Mouse (Mus musculus): ENCODE data around the gene Asgr1. TPM values are rescaled to one million over a fixed set of nuclear protein-coding genes. Genes with fewer than 3 reads are reported as not detected.

Gene Asgr1
- polyA plus RNA-seq (2015; fragmentation: Nextera tagmentation; extraction: Ambion mirVana): 3.9 and 4.4 TPM in 2 replicates

- ATAC-seq: no peak
Observed at GRCm38 (mm10) chr11:70053898-70054570, at the start of gene Asgr1. Gene Asgr1 (plus strand): TSS chr11:70054085.

GRCm38 (mm10) chr11:70005521-70005920, 48.4 kb upstream of the Asgr1 start:
- ATAC-seq: no peak
- Histone ChIP-seq H3K9me3 (ENCODE audit: control insufficient read depth, low read length) (no peaks in the 10 kb centered on the region), H3K4me1 (ENCODE audit: control insufficient read depth, insufficient read depth, low read depth, low read length) (peaks cover 25% of the 10 kb centered on the region), H3K36me3 (ENCODE audit: control insufficient read depth, insufficient read depth, low read length) (peaks cover 50% of the 10 kb centered on the region), H3K27me3 (replicated peaks; ENCODE audit: control insufficient read depth, insufficient read depth, low read length) (no peaks in the 10 kb centered on the region), H3K4me2 (ENCODE audit: low read length) (no peak overlapping the region), H3K9ac (ENCODE audit: low read depth, low read length) (no peak overlapping the region), H3K4me3 (ENCODE audit: low read length) (no peak overlapping the region), H3K27ac (ENCODE audit: low read depth, low read length) (no peak overlapping the region)
- WGBS: 58% methylated on average over 5 of the region's 5 CpGs

More at GRCm38 (mm10) chr11:70053898-70054570, at the start of gene Asgr1:
- WGBS: 87% methylated on average over 10 of the region's 10 CpGs
- Histone ChIP-seq H3K4me1 (ENCODE audit: control insufficient read depth, insufficient read depth, low read depth, low read length) (no peaks in the 10 kb centered on the region; the same call in 1 of the 2 replicates), H3K36me3 (ENCODE audit: control insufficient read depth, insufficient read depth, low read length) (no peaks in the 10 kb centered on the region), H3K9ac (ENCODE audit: low read depth, low read length) (no peak within 1 kb of the TSS), H3K27ac (ENCODE audit: low read depth, low read length) (no peak within 1 kb of the TSS), H3K4me2 (ENCODE audit: low read length) (no peak within 1 kb of the TSS), H3K27me3 (replicated peaks; ENCODE audit: control insufficient read depth, insufficient read depth, low read length) (no peaks in the 10 kb centered on the region), H3K4me3 (ENCODE audit: low read length) (no peak within 1 kb of the TSS), H3K9me3 (ENCODE audit: control insufficient read depth, low read length) (no peaks in the 10 kb centered on the region)

- Histone ChIP-seq H3K9me3 (ENCODE audit: control insufficient read depth, low read length) (no peaks in the 10 kb centered on the region), H3K4me2 (ENCODE audit: low read length) (no peak overlapping the region), H3K27ac (ENCODE audit: low read depth, low read length) (no peak overlapping the region), H3K4me1 (ENCODE audit: control insufficient read depth, insufficient read depth, low read depth, low read length) (peaks cover 7% of the 10 kb centered on the region), H3K4me3 (ENCODE audit: low read length) (no peak overlapping the region), H3K36me3 (ENCODE audit: control insufficient read depth, insufficient read depth, low read length) (peaks cover 69% of the 10 kb centered on the region), H3K9ac (ENCODE audit: low read depth, low read length) (no peak overlapping the region), H3K27me3 (replicated peaks; ENCODE audit: control insufficient read depth, insufficient read depth, low read length) (no peaks in the 10 kb centered on the region)
- whole genome bisulfite sequencing: 94% methylated on average over 6 of the region's 6 CpGs
- ATAC-seq: no peak
Observed at GRCm38 (mm10) chr11:70010033-70010432, 43.9 kb upstream of the Asgr1 start.

- peaks cover 69% of the 10 kb centered on the region for H3K36me3 ChIP-seq (ENCODE audit: control insufficient read depth, insufficient read depth, low read length)
- H3K27me3 ChIP-seq (replicated peaks; ENCODE audit: control insufficient read depth, insufficient read depth, low read length): no peaks in the 10 kb centered on the region
- no peak overlapping the region for H3K9ac ChIP-seq (ENCODE audit: low read depth, low read length)
- WGBS: 88% methylated on average over 10 of the region's 12 CpGs
- ATAC-seq: no peak
- no peak overlapping the region for H3K27ac ChIP-seq (ENCODE audit: low read depth, low read length)
- no peak overlapping the region for H3K4me3 ChIP-seq (ENCODE audit: low read length)
- H3K9me3 ChIP-seq (ENCODE audit: control insufficient read depth, low read length): no peaks in the 10 kb centered on the region
- H3K4me2 ChIP-seq (ENCODE audit: low read length): no peak overlapping the region
- peaks cover 7% of the 10 kb centered on the region for H3K4me1 ChIP-seq (ENCODE audit: control insufficient read depth, insufficient read depth, low read depth, low read length)
Observed at GRCm38 (mm10) chr11:70010548-70010947, 43.3 kb upstream of the Asgr1 start.

GRCm38 (mm10) chr11:70010961-70011360, 42.9 kb upstream of the Asgr1 start:
- Histone ChIP-seq H3K9me3 (ENCODE audit: control insufficient read depth, low read length) (no peaks in the 10 kb centered on the region), H3K27ac (ENCODE audit: low read depth, low read length) (no peak overlapping the region), H3K9ac (ENCODE audit: low read depth, low read length) (no peak overlapping the region), H3K4me3 (ENCODE audit: low read length) (no peak overlapping the region), H3K36me3 (ENCODE audit: control insufficient read depth, insufficient read depth, low read length) (peaks cover 66% of the 10 kb centered on the region), H3K4me1 (ENCODE audit: control insufficient read depth, insufficient read depth, low read depth, low read length) (peaks cover 7% of the 10 kb centered on the region), H3K4me2 (ENCODE audit: low read length) (no peak overlapping the region), H3K27me3 (replicated peaks; ENCODE audit: control insufficient read depth, insufficient read depth, low read length) (no peaks in the 10 kb centered on the region)
- ATAC-seq: no peak
- 75% methylated on average over 10 of the region's 10 CpGs for WGBS

GRCm38 (mm10) chr11:70012931-70013330, 41.0 kb upstream of the Asgr1 start:
- WGBS: 89% methylated on average over 9 of the region's 9 CpGs
- peaks cover 48% of the 10 kb centered on the region for H3K36me3 ChIP-seq (ENCODE audit: control insufficient read depth, insufficient read depth, low read length)

GRCm38 (mm10) chr11:70013408-70013807, 40.5 kb upstream of the Asgr1 start:
- Histone ChIP-seq H3K4me2 (ENCODE audit: low read length) (no peak overlapping the region), H3K9ac (ENCODE audit: low read depth, low read length) (no peak overlapping the region), H3K27ac (ENCODE audit: low read depth, low read length) (no peak overlapping the region), H3K9me3 (ENCODE audit: control insufficient read depth, low read length) (no peaks in the 10 kb centered on the region), H3K4me3 (ENCODE audit: low read length) (no peak overlapping the region), H3K4me1 (ENCODE audit: control insufficient read depth, insufficient read depth, low read depth, low read length) (peaks cover 17% of the 10 kb centered on the region), H3K27me3 (replicated peaks; ENCODE audit: control insufficient read depth, insufficient read depth, low read length) (no peaks in the 10 kb centered on the region), H3K36me3 (ENCODE audit: control insufficient read depth, insufficient read depth, low read length) (peaks cover 43% of the 10 kb centered on the region)
- WGBS: 74% methylated on average over 3 of the region's 3 CpGs
- ATAC-seq: no peak

More at GRCm38 (mm10) chr11:70012931-70013330, 41.0 kb upstream of the Asgr1 start:
- H3K27me3 ChIP-seq (replicated peaks; ENCODE audit: control insufficient read depth, insufficient read depth, low read length): no peaks in the 10 kb centered on the region
- H3K4me1 ChIP-seq (ENCODE audit: control insufficient read depth, insufficient read depth, low read depth, low read length): peaks cover 15% of the 10 kb centered on the region
- ATAC-seq: no peak
- H3K4me3 ChIP-seq (ENCODE audit: low read length): no peak overlapping the region
- H3K4me2 ChIP-seq (ENCODE audit: low read length): no peak overlapping the region
- no peak overlapping the region for H3K9ac ChIP-seq (ENCODE audit: low read depth, low read length)
- no peaks in the 10 kb centered on the region for H3K9me3 ChIP-seq (ENCODE audit: control insufficient read depth, low read length)
- H3K27ac ChIP-seq (ENCODE audit: low read depth, low read length): no peak overlapping the region

- ATAC-seq: no peak
- no peak overlapping the region for H3K27ac ChIP-seq (ENCODE audit: low read depth, low read length)
- H3K27me3 ChIP-seq (replicated peaks; ENCODE audit: control insufficient read depth, insufficient read depth, low read length): no peaks in the 10 kb centered on the region
- H3K9me3 ChIP-seq (ENCODE audit: control insufficient read depth, low read length): no peaks in the 10 kb centered on the region
- H3K4me1 ChIP-seq (ENCODE audit: control insufficient read depth, insufficient read depth, low read depth, low read length): peaks cover 18% of the 10 kb centered on the region
- no peak overlapping the region for H3K9ac ChIP-seq (ENCODE audit: low read depth, low read length)
- no peak overlapping the region for H3K4me2 ChIP-seq (ENCODE audit: low read length)
- no peak overlapping the region for H3K4me3 ChIP-seq (ENCODE audit: low read length)
- WGBS: 56% methylated on average over 5 of the region's 5 CpGs
- H3K36me3 ChIP-seq (ENCODE audit: control insufficient read depth, insufficient read depth, low read length): peaks cover 37% of the 10 kb centered on the region
Observed at GRCm38 (mm10) chr11:70014051-70014450, 39.8 kb upstream of the Asgr1 start.

- Histone ChIP-seq H3K4me2 (ENCODE audit: low read length) (peak within 1 kb of the TSS; percentile 70), H3K4me3 (ENCODE audit: low read length) (peak within 1 kb of the TSS; percentile 54), H3K27me3 (replicated peaks; ENCODE audit: control insufficient read depth, insufficient read depth, low read length) (no peaks in the 10 kb centered on the region), H3K9me3 (ENCODE audit: control insufficient read depth, low read length) (no peaks in the 10 kb centered on the region), H3K4me1 (ENCODE audit: control insufficient read depth, insufficient read depth, low read depth, low read length) (peaks cover 27% of the 10 kb centered on the region), H3K36me3 (ENCODE audit: control insufficient read depth, insufficient read depth, low read length) (peaks cover 28% of the 10 kb centered on the region), H3K27ac (ENCODE audit: low read depth, low read length) (peak within 1 kb of the TSS; percentile 75), H3K9ac (ENCODE audit: low read depth, low read length) (peak within 1 kb of the TSS; percentile 75)
- under 1% methylated on average over 35 of the region's 35 CpGs for WGBS
- peak; percentile 85 for ATAC-seq
Observed at GRCm38 (mm10) chr11:70014880-70015558, 38.9 kb upstream of the Asgr1 start, which contains the start of gene Acadvl. Gene Acadvl (minus strand): TSS chr11:70015411.

Measured in hindbrain, embryonic 16.5 days (tissue).